Mouse (Mus musculus) brain, embryonic 14.5 days (tissue): ENCODE results near the gene Nfam1.
"Not testable (repeated sequence)": the region's sequence is repeated elsewhere in the genome, so short reads cannot be mapped to it uniquely, and the experiment has no call there.

Source experiments
- CTCF ChIP-seq: fragments of 200-500 bp; IDR thresholded peaks from 2 replicates; pipeline ENCODE4 v1.5.1; 2012; ENCODE audit warnings: inconsistent platforms, mild to moderate bottlenecking, moderate library complexity, borderline replicate concordance; ENCODE audit not compliant: insufficient read depth, insufficient read length; ENCODE audit errors: extremely low read depth
- POLR2A ChIP-seq: fragments of 200-500 bp; IDR thresholded peaks from 2 replicates; pipeline ENCODE4 v1.6.1; 2012; ENCODE audit warnings: mild to moderate bottlenecking, inconsistent platforms, borderline replicate concordance; ENCODE audit not compliant: poor library complexity, insufficient read depth, insufficient read length, severe bottlenecking; ENCODE audit errors: extremely low read depth

GRCm38 (mm10) chr15:83062582-83062981 lies 29.5 kb upstream of the Nfam1 start:
- not testable (repeated sequence) for TF ChIP-seq POLR2A, CTCF
